Mouse (Mus musculus): ENCODE data around the gene C1galt1. TPM values are rescaled to one million over a fixed set of nuclear protein-coding genes. Genes with fewer than 3 reads are reported as not detected.

C1galt1 gene
- polyA plus RNA-seq, 1 experiment: 2.1 TPM

DNA sequence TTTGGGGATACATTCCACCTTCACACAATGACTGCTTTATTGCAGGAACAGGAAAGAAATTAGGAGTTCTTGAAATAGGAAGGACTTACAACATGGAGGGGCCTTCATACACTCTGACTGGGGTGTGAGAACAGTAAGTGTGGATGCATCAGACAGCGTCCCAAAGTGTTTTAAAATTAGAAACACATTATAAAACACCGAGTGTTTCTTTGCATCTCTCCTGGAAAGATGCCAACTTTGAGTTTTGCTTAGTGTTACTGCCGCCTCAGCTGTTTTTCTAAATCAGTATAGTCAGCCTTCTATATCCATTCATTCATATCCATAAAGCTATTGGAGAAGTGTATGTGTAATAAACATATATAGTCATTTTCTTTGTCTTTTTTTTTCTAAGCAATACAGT is 16.4 kb downstream of the C1galt1 start:
- no peaks in the 10 kb centered on the region for H3K27me3 ChIP-seq (ENCODE audit: control insufficient read depth, insufficient read depth, low read length)
- no peaks in the 10 kb centered on the region; the same call in 1 of the 2 replicates for H3K4me1 ChIP-seq (ENCODE audit: control insufficient read depth, insufficient read depth, low read length)
- H3K27ac ChIP-seq (ENCODE audit: control insufficient read depth, insufficient read depth, low read depth, low read length): no peak overlapping the region
- H3K4me3 ChIP-seq (ENCODE audit: control insufficient read depth, low read depth, low read length): no peak overlapping the region
- TF ChIP-seq CTCF (IDR thresholded peaks at IDR 0.05; ENCODE audit: control insufficient read depth, insufficient read depth, insufficient replicate concordance, low read depth, low read length) (no peak), POLR2A (IDR thresholded peaks at IDR 0.05; ENCODE audit: control insufficient read depth, low read depth, low read length) (no peak)
- no peaks in the 10 kb centered on the region; the same call in 1 of the 2 replicates for H3K36me3 ChIP-seq (ENCODE audit: control insufficient read depth, insufficient read depth, low read length)

DNA sequence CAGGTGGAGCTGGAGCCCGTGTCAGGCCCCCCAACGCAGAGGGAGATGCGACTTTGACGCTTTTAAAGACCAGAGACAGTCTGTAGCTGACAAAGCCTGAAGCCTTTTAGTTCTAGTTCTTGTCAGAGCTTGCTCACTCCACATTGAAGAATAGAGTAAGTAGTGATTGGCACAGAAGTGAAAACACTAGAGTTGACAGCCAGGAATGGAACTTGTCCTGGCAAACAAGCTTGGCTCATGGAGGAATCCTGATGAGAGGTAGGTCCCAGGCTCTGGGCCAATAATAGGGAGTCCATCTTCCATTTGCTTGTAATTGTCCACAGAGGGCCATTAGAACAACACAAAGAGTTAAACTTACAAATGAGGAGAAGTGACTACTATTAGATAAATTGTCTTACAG is 18.7 kb downstream of the C1galt1 start:
- H3K4me1 ChIP-seq (ENCODE audit: control insufficient read depth, insufficient read depth, low read length): no peaks in the 10 kb centered on the region
- H3K36me3 ChIP-seq (ENCODE audit: control insufficient read depth, insufficient read depth, low read length): no peaks in the 10 kb centered on the region; the same call in 1 of the 2 replicates
- TF ChIP-seq POLR2A (IDR thresholded peaks at IDR 0.05; ENCODE audit: control insufficient read depth, low read depth, low read length): no peak
- TF ChIP-seq CTCF (IDR thresholded peaks at IDR 0.05; ENCODE audit: control insufficient read depth, insufficient read depth, insufficient replicate concordance, low read depth, low read length): no peak
- no peak overlapping the region for H3K4me3 ChIP-seq (ENCODE audit: control insufficient read depth, low read depth, low read length)
- H3K27me3 ChIP-seq (ENCODE audit: control insufficient read depth, insufficient read depth, low read length): no peaks in the 10 kb centered on the region
- no peak overlapping the region for H3K27ac ChIP-seq (ENCODE audit: control insufficient read depth, insufficient read depth, low read depth, low read length)

DNA sequence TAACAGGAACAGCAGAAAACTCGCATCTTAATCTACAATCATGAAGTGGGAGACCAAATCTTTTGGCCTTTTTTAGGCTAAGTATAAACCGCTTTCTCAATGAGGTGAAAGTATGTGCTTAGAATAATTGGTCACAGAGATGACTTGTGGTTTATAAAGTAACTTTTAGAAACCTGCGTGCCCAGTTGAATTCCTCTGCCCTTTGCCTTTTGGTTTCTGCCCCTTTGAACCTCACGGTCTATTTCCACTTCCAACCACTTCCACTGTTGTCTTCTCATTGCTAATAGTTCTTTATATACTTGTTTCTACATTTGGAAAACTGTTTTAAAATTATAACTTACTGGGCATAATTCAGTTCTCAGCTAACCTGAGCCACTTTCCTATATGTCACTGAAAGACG is 32.2 kb downstream of the C1galt1 start:
- H3K4me1 ChIP-seq (ENCODE audit: control insufficient read depth, insufficient read depth, low read length): no peaks in the 10 kb centered on the region
- no peaks in the 10 kb centered on the region for H3K27me3 ChIP-seq (ENCODE audit: control insufficient read depth, insufficient read depth, low read length)
- TF ChIP-seq CTCF (IDR thresholded peaks at IDR 0.05; ENCODE audit: control insufficient read depth, insufficient read depth, insufficient replicate concordance, low read depth, low read length): no peak
- TF ChIP-seq POLR2A (IDR thresholded peaks at IDR 0.05; ENCODE audit: control insufficient read depth, low read depth, low read length): no peak
- H3K27ac ChIP-seq (ENCODE audit: control insufficient read depth, insufficient read depth, low read depth, low read length): no peak overlapping the region
- no peaks in the 10 kb centered on the region for H3K36me3 ChIP-seq (ENCODE audit: control insufficient read depth, insufficient read depth, low read length)
- no peak overlapping the region for H3K4me3 ChIP-seq (ENCODE audit: control insufficient read depth, low read depth, low read length)

DNA sequence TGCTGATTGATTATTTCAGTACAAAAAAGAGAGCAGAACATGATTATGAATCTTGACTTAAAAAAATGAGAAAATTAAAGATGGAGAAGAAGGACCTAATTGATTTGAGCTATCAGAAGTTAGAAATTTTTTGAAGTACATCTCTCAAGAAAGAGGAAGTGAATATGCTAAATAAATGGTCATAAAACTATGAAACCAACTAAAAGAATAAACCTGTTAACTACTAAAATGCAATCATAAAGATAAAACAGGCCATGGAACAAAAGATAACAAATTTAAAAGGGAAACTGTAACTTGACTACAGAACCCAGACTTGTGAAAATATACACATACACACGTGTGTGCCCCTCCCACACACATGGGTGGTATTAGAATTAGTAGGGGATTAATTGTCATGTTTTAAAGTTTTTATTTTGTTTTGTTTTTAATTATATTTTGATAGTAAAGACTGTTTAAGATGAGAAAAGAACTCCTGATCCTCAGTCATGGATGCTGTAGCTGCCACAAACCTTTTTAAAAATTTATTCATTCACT is 37.0 kb downstream of the C1galt1 start:
- TF ChIP-seq CTCF (IDR thresholded peaks at IDR 0.05; ENCODE audit: control insufficient read depth, insufficient read depth, insufficient replicate concordance, low read depth, low read length) (no peak), POLR2A (IDR thresholded peaks at IDR 0.05; ENCODE audit: control insufficient read depth, low read depth, low read length) (no peak)

DNA sequence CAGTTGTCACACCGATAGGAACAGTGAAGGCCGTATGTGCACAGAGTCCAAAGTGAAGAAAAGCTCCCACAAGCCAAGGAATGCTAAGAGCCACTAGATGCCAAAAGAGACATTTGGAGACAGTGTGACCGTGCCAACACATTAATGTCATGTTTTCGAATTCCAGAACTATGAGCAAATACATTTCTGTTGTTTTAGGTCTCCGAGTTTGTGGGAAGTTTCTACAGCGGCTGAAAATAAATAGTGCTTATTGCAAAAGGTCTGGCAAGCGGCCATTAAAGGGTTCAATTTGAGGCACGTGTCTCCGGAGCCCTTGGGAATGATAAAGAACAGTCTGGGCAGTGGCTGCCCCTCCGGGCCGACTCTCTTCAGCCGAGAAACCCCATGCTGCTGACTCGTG is 37.9 kb downstream of the C1galt1 start:
- Histone ChIP-seq H3K27ac (ENCODE audit: control insufficient read depth, insufficient read depth, low read depth, low read length) (no peak overlapping the region), H3K4me3 (ENCODE audit: control insufficient read depth, low read depth, low read length) (no peak overlapping the region), H3K27me3 (ENCODE audit: control insufficient read depth, insufficient read depth, low read length) (no peaks in the 10 kb centered on the region), H3K36me3 (ENCODE audit: control insufficient read depth, insufficient read depth, low read length) (no peaks in the 10 kb centered on the region), H3K4me1 (ENCODE audit: control insufficient read depth, insufficient read depth, low read length) (no peaks in the 10 kb centered on the region)
- TF ChIP-seq CTCF (IDR thresholded peaks at IDR 0.05; ENCODE audit: control insufficient read depth, insufficient read depth, insufficient replicate concordance, low read depth, low read length) (no peak), POLR2A (IDR thresholded peaks at IDR 0.05; ENCODE audit: control insufficient read depth, low read depth, low read length) (no peak)

More for the DNA sequence above, 37.0 kb downstream of the C1galt1 start:
- Histone ChIP-seq H3K27me3 (ENCODE audit: control insufficient read depth, insufficient read depth, low read length) (no peaks in the 10 kb centered on the region), H3K27ac (ENCODE audit: control insufficient read depth, insufficient read depth, low read depth, low read length) (no peak overlapping the region), H3K4me1 (ENCODE audit: control insufficient read depth, insufficient read depth, low read length) (no peaks in the 10 kb centered on the region), H3K36me3 (ENCODE audit: control insufficient read depth, insufficient read depth, low read length) (no peaks in the 10 kb centered on the region), H3K4me3 (ENCODE audit: control insufficient read depth, low read depth, low read length) (no peak overlapping the region)

DNA sequence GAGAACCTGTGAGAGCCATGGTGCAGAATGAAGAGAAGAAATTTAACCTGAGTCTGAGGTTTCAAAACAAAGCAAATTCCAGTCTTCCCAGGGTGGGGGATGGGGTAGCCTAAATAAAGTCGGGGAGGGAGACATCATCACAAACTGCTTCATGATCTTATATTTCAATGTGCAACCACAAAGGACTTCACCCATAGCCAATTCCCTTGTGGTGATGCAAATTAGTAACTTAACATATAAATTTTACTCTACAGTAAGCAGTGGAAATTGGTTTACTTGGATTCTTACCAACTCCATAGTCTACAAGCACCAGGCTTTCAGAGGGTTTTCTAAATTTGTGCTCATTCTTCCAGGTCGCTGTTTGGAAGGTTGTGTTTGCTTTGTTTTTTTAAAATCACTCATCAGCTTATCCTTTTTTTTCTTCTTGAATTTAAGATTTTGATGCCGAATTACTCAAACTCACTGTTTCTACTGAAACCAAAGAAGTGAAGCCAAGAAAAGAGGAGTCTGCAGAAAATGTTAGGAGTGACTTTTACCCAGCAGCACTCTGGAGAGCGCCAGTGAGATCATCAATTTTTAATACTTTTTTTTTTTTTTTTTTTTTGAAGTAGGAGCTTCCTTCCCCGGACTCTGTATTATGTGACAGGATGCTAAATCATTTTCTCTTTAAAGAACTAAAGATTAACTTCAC is 41.5 kb downstream of the C1galt1 start:
- no peak overlapping the region for H3K4me3 ChIP-seq (ENCODE audit: control insufficient read depth, low read depth, low read length)
- H3K27ac ChIP-seq (ENCODE audit: control insufficient read depth, insufficient read depth, low read depth, low read length): no peak overlapping the region
- H3K4me1 ChIP-seq (ENCODE audit: control insufficient read depth, insufficient read depth, low read length): no peaks in the 10 kb centered on the region
- H3K36me3 ChIP-seq (ENCODE audit: control insufficient read depth, insufficient read depth, low read length): no peaks in the 10 kb centered on the region
- no peaks in the 10 kb centered on the region for H3K27me3 ChIP-seq (ENCODE audit: control insufficient read depth, insufficient read depth, low read length)
- TF ChIP-seq CTCF (IDR thresholded peaks at IDR 0.05; ENCODE audit: control insufficient read depth, insufficient read depth, insufficient replicate concordance, low read depth, low read length) (no peak), POLR2A (IDR thresholded peaks at IDR 0.05; ENCODE audit: control insufficient read depth, low read depth, low read length) (no peak)

DNA sequence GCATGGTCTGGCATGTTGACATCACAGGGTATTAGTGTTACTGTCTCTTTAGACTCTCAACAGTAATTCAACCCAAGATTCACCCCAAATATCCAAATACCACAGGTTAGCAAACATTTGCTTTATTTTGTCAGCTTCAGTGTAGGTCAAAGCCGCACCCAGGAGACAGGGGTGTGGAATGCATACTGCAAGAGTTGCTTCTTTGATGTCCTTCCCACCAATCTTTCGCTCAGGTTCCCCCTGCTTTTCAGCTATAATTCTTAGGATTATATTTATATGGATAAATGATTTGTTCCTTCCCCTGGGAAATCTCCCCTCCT is 42.0 kb downstream of the C1galt1 start:
- no peak overlapping the region for H3K4me3 ChIP-seq (ENCODE audit: control insufficient read depth, low read depth, low read length)
- H3K4me1 ChIP-seq (ENCODE audit: control insufficient read depth, insufficient read depth, low read length): no peaks in the 10 kb centered on the region
- no peak overlapping the region for H3K27ac ChIP-seq (ENCODE audit: control insufficient read depth, insufficient read depth, low read depth, low read length)
- TF ChIP-seq POLR2A (IDR thresholded peaks at IDR 0.05; ENCODE audit: control insufficient read depth, low read depth, low read length) (no peak), CTCF (IDR thresholded peaks at IDR 0.05; ENCODE audit: control insufficient read depth, insufficient read depth, insufficient replicate concordance, low read depth, low read length) (no peak)
- no peaks in the 10 kb centered on the region for H3K27me3 ChIP-seq (ENCODE audit: control insufficient read depth, insufficient read depth, low read length)
- H3K36me3 ChIP-seq (ENCODE audit: control insufficient read depth, insufficient read depth, low read length): no peaks in the 10 kb centered on the region

Data from testis, adult 2 months (tissue).